Mouse (Mus musculus) MEL (cell line): ENCODE results near the gene Uchl5.
A peak's percentile ranks its signal among the peaks of the same experiment; 100 is the strongest.

ENCODE experiments used
- BHLHE40 ChIP-seq: IDR thresholded peaks from 2 replicates; pipeline ENCODE4 v1.6.1; 2012; ENCODE audit warnings: low read depth, mild to moderate bottlenecking, inconsistent platforms, low read length, improper control_type of control experiment, borderline replicate concordance
- CTCF ChIP-seq, 3 experiments: IDR thresholded peaks in 2 of 3; conservative IDR thresholded peaks in 1 of 3; 2 replicates each; pipeline ENCODE4 v1.5.1; 2011 to 2012; ENCODE audit warnings: low read length in 3 of 3, low read depth in 2 of 3, mild to moderate bottlenecking in 2 of 3, improper control_type of control experiment in 1 of 3, inconsistent platforms in 1 of 3, mixed read lengths in 1 of 3, moderate library complexity in 1 of 3; ENCODE audit not compliant: control insufficient read depth in 1 of 3, insufficient read depth in 1 of 3, poor library complexity in 1 of 3, severe bottlenecking in 1 of 3
- EP300 ChIP-seq, 2 experiments: IDR thresholded peaks; 2 replicates each; pipeline ENCODE4 v1.6.1; 2011; ENCODE audit warnings: improper control_type of control experiment in 2 of 2, low read length in 2 of 2, low read depth in 1 of 2, mild to moderate bottlenecking in 1 of 2
- HCFC1 ChIP-seq: IDR thresholded peaks from 2 replicates; pipeline ENCODE4 v1.6.1; 2012; ENCODE audit warnings: low read depth, mild to moderate bottlenecking, inconsistent platforms, low read length, improper control_type of control experiment, moderate library complexity
- MAFK ChIP-seq: IDR thresholded peaks from 2 replicates; pipeline ENCODE4 v1.6.1; 2011; ENCODE audit warnings: low read depth, mild to moderate bottlenecking, low read length, improper control_type of control experiment, borderline replicate concordance
- MAZ ChIP-seq: IDR thresholded peaks from 2 replicates; pipeline ENCODE4 v1.6.1; 2012; ENCODE audit warnings: low read depth, mild to moderate bottlenecking, inconsistent platforms, low read length, improper control_type of control experiment
- MEF2A ChIP-seq: IDR thresholded peaks from 2 replicates; pipeline ENCODE4 v1.6.1; 2014; ENCODE audit warnings: low read depth, mild to moderate bottlenecking, inconsistent platforms, low read length, improper control_type of control experiment; ENCODE audit not compliant: poor library complexity, insufficient replicate concordance, severe bottlenecking; ENCODE audit errors: extremely low read depth
- MYC ChIP-seq: IDR thresholded peaks from 2 replicates; pipeline ENCODE4 v1.6.1; 2011; ENCODE audit warnings: low read depth, mild to moderate bottlenecking, low read length, improper control_type of control experiment, moderate library complexity
- POLR2A ChIP-seq, 2 experiments: IDR thresholded peaks; 2 replicates each; pipeline ENCODE4 v1.6.1; 2011 to 2012; ENCODE audit warnings: low read length in 2 of 2, mild to moderate bottlenecking in 2 of 2, control low read depth in 1 of 2, improper control_type of control experiment in 1 of 2, low read depth in 1 of 2, moderate library complexity in 1 of 2; ENCODE audit not compliant: control insufficient read depth in 1 of 2, insufficient read depth in 1 of 2, poor library complexity in 1 of 2
- POLR2AphosphoS2 ChIP-seq: IDR thresholded peaks from 2 replicates; pipeline ENCODE4 v1.6.1; 2011; ENCODE audit warnings: low read length, improper control_type of control experiment
- TAL1 ChIP-seq: IDR thresholded peaks from 2 replicates; pipeline ENCODE4 v1.6.1; 2012; ENCODE audit warnings: mild to moderate bottlenecking, inconsistent platforms, low read length, moderate library complexity, mixed read lengths

DNA sequence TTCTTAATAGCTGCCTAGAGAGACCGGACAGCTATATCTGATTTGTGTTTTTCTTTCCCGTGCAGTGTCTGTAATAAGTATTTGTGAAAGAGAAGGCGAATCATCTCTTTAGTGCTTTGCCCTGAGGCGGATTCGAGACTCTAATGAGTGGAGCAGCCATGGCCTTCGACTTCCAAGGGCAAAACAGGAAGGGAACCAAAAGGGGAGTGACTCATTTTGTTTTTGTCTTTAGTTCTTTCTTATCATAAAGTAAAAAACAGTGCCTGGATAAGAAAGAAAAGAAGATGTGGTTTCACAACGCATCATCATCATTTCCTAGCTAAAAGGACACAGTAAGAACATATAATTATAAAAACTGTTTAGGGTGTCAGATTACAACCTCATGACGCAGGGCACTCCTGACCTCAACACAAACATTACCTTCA lies 76.6 kb downstream of the Uchl5 start:
- TF ChIP-seq CTCF (IDR thresholded peaks at IDR 0.05 in 2 of 3, conservative IDR thresholded peaks at IDR 0.05 in 1 of 3; ENCODE audit: control insufficient read depth in 1 of 3, insufficient read depth in 1 of 3, low read depth in 2 of 3, low read length in 3 of 3, poor library complexity in 1 of 3, severe bottlenecking in 1 of 3) (no peak), EP300 (IDR thresholded peaks at IDR 0.05; ENCODE audit: low read depth in 1 of 2, low read length in 2 of 2) (peak in 1 of 2 experiments; percentile 67; a peak in 2 of 4 replicates), MEF2A (no peak), POLR2A (IDR thresholded peaks at IDR 0.05; ENCODE audit: control insufficient read depth in 1 of 2, insufficient read depth in 1 of 2, low read depth in 1 of 2, low read length in 2 of 2, poor library complexity in 1 of 2) (no peak), MAFK (no peak), TAL1 (no peak), MAZ (no peak), POLR2AphosphoS2 (no peak), BHLHE40 (no peak), MYC (no peak), HCFC1 (no peak)
